Mouse (Mus musculus): ENCODE measurements around the gene Pde10a. TPM values are rescaled to one million over a fixed set of nuclear protein-coding genes. Genes with fewer than 3 reads are reported as not detected.

Pde10a gene
- total RNA-seq, 2 experiments from 2014 or later: 0.07 to 0.27 TPM

DNA sequence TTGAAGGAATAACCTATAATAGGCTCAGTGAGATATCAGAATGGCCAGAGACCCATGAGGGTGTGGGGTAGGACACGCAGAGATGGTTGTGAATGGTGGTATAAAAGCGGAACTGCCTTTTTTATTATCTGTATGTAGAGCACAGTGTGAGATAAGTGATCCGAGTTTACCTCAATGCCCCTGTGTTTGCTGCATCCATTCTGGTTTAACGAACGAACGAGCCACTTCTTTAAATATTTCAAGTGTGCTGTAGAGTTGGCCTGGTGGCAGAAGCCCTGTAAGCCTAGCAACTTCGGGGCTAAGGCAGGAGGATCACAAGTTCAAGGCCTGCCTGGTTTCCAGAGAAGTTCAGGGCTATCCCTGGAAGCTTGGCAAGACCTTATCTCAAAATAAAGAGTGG lies 346.2 kb downstream of the Pde10a start:
- ATAC-seq (ENCODE audit: poor library complexity, severe bottlenecking): no peak

DNA sequence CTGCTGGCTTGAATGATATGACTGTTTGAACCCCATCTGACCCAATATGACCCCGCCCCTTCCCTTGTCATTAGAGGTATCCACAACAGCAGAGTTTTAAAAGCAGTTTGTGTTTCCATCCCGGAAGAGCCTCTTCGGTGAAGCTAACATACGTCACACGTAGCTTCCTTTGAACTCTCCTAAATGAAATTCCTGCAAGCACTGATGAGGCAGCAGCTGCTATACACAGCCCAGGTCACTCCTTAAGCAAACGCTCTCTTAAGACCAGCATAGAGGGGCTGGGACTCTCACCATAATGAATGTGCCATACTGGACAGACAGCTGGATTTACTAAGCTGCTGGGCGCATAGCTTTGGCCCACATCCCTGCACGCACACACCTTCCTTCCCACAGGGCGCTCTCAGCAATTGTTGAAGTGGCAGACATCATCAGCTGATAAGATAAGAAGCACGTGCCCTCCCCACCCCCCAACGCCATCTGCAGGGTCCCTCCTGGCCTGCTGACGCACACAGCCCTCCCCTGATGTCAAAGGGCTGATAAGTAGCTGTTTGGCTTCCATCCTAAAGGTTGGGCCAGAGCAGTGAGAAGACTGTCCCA lies 346.9 kb downstream of the Pde10a start:
- ATAC-seq (ENCODE audit: poor library complexity, severe bottlenecking): no peak

DNA sequence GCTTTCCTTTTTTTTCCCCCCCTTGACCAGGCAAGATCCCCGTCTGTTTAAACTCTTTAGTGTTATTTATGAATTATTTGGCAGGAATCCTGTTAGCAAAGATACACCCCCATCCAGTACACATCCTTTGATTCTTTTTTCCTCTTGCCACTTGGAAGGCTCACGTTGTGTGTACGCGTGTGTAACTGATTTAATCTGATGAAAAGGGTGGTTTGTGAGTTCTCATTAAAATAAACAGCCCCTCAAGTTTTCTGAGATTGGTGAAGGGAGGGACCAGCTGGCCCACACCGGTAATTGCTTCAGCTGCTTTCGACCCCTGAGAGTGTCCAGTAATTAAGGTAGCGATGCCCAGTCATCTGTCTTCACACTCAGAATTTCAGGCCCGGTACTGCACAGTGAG lies 347.4 kb downstream of the Pde10a start:
- ATAC-seq (ENCODE audit: poor library complexity, severe bottlenecking): no peak

- ATAC-seq (ENCODE audit: poor library complexity, severe bottlenecking): no peak
Measured at GRCm38 (mm10) chr17:8878056-8878455, 352.9 kb downstream of the Pde10a start.

DNA sequence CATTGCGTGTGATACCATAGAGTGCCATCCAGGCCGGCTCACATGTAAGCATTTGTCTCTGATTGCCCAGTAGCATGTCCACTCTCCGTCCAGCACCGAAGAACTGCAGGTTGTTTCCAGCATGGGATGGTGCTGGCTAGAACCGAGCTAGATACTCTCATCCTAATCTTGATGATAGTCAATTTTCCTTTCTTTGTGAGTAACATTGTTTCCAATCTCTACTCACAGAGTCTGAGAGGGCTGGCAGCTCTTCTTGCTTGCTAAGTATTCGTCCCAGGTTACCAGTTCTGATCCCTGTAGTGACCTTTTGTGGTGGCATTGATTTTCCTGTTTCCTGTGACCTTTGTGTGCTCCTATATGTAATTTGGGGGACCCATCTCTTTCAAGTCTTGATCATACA lies 356.5 kb downstream of the Pde10a start:
- no peak for ATAC-seq (ENCODE audit: poor library complexity, severe bottlenecking)

DNA sequence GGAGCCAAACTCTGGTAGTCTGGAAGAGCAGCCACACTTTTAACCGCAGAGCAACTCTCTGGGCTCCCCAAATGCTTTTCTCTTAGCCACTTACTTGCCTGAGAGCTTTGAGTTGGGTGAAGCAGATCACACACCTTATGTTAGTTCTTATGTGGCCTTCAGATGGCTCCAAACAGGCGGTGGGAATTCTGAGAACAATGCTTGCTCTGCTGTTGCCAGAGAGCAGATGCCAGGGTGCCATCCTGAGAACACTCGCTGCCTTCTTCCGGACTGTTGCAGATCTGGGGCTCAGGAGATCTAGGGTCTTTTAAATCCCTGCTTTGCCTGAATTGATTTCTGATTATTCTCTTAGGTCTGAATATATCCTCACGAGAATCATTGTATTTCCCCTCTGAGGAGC lies 359.5 kb downstream of the Pde10a start:
- no peak for ATAC-seq (ENCODE audit: poor library complexity, severe bottlenecking)

GRCm38 (mm10) chr17:8885830-8886229 lies 360.7 kb downstream of the Pde10a start:
- ATAC-seq (ENCODE audit: poor library complexity, severe bottlenecking): no peak

- no peak for ATAC-seq (ENCODE audit: poor library complexity, severe bottlenecking)
Measured at GRCm38 (mm10) chr17:8888105-8888504, 362.9 kb downstream of the Pde10a start.

GRCm38 (mm10) chr17:8888639-8889038 lies 363.5 kb downstream of the Pde10a start:
- no peak for ATAC-seq (ENCODE audit: poor library complexity, severe bottlenecking)

GRCm38 (mm10) chr17:8892193-8892985 lies 367.2 kb downstream of the Pde10a start:
- no peak for ATAC-seq (ENCODE audit: poor library complexity, severe bottlenecking)

DNA sequence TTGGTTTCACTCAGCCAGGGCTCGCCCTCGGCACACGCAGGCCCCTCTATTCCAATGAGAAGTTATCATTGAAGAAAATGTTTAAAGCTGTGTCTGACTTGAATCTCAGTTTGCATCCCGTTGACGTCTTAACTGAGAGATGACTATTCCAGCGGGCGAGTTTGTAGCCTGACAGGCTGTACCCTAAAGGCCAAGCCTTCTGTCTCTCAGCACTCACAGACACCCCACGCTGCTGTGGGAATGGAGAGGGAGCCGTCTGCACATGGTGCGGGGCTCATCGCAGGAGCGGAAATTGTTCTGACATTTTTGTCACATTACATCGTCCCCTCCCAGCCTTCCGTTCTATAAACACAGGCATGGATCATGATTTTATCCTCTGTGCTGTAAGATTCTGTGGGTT lies 370.8 kb downstream of the Pde10a start:
- no peak for ATAC-seq (ENCODE audit: poor library complexity, severe bottlenecking)

GRCm38 (mm10) chr17:8897749-8898148 lies 372.6 kb downstream of the Pde10a start:
- no peak for ATAC-seq (ENCODE audit: poor library complexity, severe bottlenecking)

GRCm38 (mm10) chr17:8898221-8898620 lies 373.0 kb downstream of the Pde10a start:
- no peak for ATAC-seq (ENCODE audit: poor library complexity, severe bottlenecking)

DNA sequence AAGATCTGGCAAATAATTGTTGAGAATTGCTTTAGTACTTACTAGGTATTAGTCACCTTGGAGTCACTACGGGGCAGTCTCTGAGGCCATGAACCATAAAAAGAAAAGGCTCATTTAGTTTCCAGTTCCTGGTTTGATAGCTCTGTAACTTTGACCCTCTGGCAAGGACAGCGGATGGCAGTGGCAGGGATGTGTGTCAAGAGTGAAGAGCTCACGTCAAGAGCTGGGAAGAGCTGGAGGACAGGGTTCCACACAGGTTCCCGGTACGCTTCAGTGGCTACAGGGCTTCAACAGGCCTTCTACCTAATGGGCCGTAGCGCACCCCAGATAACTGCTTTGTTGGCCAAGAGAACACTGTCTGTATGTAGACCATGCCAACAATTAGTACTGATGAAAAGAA lies 374.0 kb downstream of the Pde10a start:
- ATAC-seq (ENCODE audit: poor library complexity, severe bottlenecking): no peak

DNA sequence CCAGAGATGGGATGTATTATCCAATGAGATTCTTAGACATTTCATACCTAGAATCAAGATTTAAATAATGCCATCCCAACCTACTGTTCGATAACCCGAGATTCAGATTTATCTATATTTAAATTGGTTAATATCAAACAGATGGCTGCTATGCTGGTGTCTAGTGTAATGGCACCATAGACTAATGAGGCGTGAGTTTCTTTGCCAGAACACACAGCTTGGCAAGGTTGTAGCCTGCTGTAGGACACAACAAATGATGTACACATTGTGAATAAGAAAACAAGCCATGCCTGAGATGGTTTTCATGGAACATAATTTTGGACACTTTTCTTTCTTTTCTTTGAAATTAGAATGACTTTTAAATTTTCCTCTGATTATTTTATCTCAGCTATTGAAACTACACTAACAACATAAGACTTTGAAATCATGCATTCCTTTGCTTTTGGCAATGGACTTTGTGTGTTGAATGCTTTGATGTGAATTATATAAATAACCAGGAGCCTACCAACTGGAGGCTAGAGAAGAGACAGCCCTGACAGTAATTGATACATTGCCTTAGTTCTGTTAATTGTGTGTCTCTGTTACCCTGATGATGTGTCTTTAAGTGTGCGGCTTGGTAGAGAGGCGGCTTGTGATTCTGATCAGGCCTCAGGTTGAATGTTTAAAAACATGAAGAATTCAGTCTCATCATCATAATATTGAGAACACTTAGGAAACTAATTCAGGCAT lies 378.5 kb downstream of the Pde10a start:
- no peak for ATAC-seq (ENCODE audit: poor library complexity, severe bottlenecking)

- ATAC-seq (ENCODE audit: poor library complexity, severe bottlenecking): no peak
Measured at GRCm38 (mm10) chr17:8910571-8910970, 385.4 kb downstream of the Pde10a start.

DNA sequence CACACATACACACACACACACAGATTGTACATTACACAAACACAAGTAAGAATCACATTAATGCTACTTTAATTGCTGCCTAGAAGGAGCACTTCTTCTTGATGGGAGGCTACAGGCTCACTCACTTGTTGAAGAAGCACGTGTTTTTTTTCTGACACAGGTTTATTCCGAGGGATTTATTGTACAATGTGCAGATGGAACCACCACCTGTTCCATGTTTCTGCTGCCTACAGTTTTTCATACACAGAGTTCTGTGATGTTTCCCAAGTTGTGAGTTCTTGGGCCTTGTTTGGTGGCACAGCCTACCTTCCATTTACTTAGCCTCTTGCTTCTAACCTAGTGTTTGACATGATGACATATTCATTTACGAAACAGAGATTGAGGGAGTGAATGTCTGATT lies 387.8 kb downstream of the Pde10a start:
- ATAC-seq (ENCODE audit: poor library complexity, severe bottlenecking): no peak

DNA sequence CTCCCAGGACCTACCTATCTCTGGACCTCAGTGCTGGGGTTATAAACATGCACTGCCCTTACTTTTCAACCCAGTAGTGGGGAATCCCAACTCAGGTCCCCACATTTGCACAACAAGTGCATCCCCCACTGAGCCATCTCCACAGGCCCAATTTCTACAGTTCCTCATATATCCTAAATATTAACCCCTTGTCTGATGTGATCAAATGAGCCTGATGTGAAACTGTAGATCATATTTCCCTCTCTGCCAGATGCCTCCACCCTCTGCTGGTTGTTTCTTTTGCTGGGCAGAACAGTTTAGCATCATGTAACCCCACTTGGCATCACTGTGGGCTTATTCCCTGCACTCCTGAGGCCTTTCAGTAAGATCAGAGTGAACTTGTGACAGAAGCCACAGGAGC lies 390.5 kb downstream of the Pde10a start:
- ATAC-seq (ENCODE audit: poor library complexity, severe bottlenecking): no peak

- no peak for ATAC-seq (ENCODE audit: poor library complexity, severe bottlenecking)
Measured at GRCm38 (mm10) chr17:8923074-8923473, 397.9 kb downstream of the Pde10a start.

- no peak for ATAC-seq (ENCODE audit: poor library complexity, severe bottlenecking)
Measured at GRCm38 (mm10) chr17:8923727-8924126, 398.6 kb downstream of the Pde10a start.

- ATAC-seq (ENCODE audit: poor library complexity, severe bottlenecking): no peak
Measured at GRCm38 (mm10) chr17:8925819-8926383, 400.7 kb downstream of the Pde10a start.

GRCm38 (mm10) chr17:8928560-8928959 lies 403.4 kb downstream of the Pde10a start:
- no peak for ATAC-seq (ENCODE audit: poor library complexity, severe bottlenecking)

All from megakaryocyte, adult 5-6 weeks (primary cell).